Mouse (Mus musculus) A20 (cell line): ENCODE measurements around the gene Alg9.

Source experiments
- DNase-seq: peaks from one replicate; pipeline ENCODE4 v3.0.0-alpha.2; 2011; ENCODE audit warnings: low read depth, low spot score

The Alg9 gene

DNA sequence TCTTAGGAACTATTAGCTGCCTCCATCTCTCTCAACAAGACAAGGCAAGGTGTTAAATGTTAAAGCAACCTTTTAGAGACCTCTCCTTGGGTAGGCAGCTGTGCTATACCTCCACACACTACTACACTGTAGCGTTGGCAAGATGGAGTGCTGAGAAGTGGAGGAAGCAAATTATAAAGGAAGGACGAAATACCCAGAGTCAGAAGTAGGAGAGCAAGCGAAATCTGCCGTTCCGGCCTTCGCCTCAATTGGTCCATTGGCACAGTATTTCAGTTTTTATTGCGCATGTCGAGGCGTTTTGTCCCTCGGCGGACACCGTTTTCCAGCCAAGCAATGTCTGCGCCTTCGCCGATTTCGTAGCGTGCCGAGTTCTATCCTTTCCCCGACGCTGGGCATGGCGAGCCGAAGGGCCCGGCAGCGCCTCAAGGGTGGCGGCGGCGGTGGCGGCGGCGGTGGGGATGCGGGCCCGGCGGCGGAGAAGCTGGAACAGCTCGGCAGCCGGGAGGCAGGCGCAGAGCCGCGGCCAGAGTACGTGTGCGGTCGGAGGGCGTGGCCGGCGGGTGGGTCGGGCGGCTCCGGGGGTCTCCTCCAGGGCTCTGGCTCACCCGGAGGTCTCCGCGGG, at the start of gene Alg9, which contains the start of gene 1110032A03Rik:
TSS of gene Alg9 (plus strand) at position 29 of the 622 bp plus-strand sequence.
TSS of gene 1110032A03Rik (minus strand) at position 530 of the 622 bp plus-strand sequence.
- DNase-seq = peak; percentile 89

DNA sequence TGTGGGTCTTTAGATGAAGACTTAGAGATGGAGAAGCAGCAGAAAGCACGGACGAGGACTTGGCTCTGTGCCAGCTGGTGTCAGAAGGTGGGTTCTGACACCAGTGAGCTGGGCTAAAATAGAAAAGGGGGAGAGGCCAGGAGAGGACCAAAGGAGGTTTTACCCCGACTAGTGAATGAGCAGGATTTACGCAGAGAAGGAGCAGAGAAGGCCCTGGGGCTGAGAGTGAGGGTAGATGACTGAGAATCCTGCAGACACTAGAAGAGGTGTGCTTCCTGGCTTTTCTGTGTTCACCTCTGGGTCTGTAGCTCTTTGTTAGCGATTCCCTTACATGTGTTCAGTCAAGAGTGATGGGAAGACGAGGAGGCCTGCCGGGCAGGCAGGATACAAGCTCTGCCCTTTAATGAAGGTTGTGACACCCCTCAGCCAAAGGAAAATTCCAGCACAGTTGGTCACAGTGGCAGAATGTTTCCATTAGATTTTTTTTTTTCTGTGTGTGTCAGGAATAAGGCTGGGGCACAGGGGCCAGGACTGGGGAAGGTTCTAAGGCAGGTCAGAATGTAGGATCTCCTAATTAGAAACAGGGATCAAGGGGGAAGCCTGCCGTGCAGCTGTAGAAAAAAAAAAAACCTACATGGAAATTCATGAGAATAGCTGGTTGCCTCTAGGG, 48.8 kb upstream of the Alg9 start:
- no peak for DNase-seq

DNA sequence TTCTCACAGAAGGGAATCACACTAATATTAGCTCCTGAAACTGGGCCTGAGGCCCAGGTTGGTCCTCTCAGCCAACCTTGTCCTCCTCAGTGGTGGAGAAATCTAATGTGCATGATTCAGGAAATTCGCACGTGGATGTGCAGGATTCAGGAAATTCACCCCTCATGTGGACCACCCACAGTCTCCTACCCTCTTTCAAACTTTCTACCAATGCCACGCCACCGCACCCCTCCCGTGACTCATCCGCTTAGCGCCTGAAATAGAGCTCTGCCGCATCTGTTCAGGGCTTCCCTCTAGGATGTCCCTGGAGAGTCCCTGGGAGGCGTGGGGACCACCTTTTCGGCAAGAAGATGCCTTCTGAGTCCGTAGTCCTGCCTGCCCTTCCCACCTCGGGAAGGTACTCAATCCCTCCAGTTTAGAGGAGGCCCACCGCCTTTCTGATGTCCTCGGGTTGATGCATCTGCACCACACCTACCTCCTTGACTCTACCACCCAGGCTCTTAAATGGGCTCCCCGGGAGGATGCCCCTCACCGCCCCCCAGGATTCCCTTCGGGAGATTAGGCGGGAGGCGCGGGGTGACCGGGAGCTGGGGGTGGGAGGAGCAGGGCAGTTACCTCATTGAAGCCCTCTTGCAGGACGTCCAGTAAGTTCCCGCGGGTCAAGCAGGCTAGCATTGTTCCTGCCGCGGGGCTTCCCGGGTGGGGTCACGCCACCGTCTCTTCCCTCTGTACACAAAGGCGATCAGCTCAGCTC, 47.5 kb upstream of the Alg9 start:
- DNase-seq = no peak

DNA sequence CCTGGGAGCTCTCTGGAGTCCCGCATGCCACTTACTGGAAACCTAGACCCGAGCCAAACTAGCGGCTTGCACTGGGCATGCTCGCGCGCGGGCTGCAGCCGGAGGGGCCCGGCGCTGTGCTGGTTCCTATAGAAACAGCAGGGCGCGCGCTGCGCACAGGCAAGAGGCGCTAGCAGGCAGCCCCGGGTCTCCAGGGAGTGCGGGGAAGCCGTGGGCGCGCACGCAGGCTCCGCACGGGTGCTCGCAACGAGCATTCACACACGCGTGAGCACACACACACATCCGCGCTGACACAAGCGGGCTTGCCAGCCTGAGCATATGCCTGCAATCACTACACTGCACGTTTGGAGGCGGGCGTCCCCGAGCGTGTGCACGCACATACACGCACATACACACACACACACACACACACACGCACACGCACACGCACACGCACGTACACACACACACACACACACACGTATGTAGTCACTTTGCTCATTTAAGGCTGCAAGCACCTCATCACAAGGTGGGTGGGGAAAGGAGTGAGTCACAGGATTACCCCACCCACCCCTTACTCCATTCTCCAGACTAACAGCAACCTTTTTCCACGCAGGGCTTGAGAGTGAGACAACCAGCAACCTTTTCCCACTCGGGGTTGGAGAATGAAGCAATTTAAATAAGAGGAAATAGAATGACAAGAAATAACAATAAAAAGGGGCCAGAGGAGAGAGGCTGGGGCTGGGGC, 46.7 kb upstream of the Alg9 start:
- DNase-seq = no peak

DNA sequence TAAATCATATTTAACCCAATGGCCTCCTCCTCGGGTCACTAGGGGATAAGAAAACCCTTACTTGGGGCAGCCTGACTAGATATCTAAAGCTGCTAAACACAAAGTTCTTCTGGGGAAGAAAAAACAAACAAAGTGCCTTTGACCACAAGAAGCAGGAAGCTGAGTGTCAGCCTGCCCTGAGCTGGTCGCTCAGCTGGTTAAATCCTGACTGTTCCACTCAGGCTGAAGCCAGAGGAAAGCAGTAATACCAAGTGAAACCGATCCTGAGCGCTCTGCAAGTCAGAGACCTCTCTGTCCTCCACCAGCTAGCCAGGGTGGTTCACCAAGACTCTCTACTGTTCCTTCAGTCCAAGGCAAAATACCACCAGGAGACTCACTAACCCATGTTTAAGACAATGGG, 45.2 kb upstream of the Alg9 start:
- peak; percentile 8 for DNase-seq

DNA sequence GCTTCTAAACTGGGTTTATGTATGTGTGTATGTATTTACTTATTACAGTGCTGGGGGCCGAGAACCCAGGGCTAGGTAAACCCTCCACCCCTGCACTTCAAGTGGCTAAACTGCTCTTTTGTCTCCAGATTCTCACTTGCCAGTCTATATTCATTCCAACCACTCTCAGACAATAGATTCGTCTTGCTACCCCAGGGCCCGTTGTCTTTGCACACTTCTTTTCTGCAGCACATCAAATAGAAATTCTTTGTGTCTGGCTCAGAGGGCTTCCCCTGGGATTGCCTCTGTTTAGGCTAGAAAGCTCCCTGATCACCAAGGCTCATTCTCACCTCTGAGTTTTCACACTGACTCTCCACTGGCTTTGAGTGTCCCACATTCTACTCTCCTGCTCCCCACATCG, 42.3 kb upstream of the Alg9 start:
- no peak for DNase-seq

DNA sequence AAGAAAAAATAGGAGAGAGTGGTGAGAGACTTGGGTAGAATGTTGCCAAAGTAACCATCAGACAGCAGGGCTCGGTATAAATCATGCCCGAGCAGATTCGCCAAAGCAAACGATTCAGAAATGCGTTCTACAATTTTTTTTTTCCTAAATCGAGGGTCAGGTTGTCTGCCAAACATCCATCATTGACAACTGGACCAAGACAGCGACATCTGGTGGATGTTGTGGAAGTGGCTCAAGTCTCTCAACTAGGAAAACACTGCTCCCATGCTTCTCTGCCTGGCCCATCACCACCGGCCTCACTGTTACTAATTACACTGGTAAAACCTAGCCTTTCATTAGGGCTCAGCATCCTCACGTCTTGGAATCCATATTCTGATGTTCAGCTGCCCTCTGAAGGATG, 39.8 kb upstream of the Alg9 start:
- DNase-seq = peak; percentile 62

- DNase-seq = peak; percentile 87
Observed at GRCm38 (mm10) chr9:50738914-50739870, 35.6 kb upstream of the Alg9 start, which contains the start of gene Dixdc1. TSS of gene Dixdc1 (minus strand) at chr9:50739517.

DNA sequence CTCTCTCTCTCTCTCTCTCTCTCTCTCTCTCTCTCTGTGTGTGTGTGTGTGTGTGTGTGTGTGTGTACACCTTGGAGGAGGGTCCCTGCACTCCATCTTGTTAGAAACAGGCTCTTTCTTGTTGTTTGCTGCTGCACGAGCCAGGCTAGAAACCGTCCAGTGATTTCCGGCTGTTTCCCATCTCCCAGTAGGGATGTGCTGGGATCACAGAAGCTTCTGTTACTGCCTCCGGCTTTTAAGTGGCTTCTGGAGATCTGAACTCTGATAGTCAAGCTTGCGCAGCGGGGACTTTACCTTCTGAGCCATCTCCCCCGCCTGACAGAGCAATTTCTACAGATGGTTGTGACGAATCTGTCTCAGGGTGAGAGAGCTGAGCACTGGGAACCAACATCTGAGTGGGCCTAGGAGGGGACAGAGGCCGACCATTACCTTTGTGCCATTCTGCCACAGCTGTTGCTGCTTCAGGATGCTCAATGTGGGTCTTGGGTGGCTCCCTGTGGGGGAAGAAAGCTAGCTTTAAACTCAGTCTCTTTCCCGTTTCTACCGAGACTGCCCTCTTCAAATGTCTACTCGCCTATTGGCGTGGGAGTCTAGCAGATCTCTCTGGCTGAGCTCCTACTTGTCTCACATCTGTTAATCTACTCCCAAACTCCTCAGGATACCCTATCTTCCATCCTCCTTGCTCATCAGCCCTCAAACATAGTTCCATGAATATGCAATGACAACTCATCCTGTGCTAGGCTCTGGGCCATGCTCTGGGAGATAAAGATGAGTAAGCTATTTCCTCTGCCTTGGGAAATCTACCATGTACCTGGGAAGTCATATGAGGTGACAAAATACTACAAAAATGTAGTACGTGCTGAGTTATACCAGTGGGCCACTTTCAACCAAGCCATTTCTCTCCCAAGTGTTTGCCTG, 33.7 kb upstream of the Alg9 start:
- DNase-seq = no peak

DNA sequence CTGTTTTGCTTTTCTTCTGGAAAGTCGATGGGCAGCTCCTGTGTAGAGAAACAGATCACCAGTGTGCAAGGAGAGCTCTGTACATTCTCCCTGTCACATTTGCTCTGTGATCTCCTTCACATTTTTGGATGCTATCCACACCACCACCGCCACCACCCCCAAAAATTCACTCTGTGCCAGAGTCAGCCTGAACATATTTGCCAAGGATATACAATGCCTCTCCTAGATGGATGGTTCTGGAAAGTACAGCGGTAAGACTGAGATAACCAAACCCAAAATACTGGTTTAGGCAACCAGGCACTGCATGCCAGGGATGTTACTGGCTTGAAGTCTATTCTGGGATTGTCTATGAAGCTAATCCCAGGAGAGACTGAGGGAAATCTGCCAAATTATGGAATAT, 32.6 kb upstream of the Alg9 start:
- DNase-seq = no peak

DNA sequence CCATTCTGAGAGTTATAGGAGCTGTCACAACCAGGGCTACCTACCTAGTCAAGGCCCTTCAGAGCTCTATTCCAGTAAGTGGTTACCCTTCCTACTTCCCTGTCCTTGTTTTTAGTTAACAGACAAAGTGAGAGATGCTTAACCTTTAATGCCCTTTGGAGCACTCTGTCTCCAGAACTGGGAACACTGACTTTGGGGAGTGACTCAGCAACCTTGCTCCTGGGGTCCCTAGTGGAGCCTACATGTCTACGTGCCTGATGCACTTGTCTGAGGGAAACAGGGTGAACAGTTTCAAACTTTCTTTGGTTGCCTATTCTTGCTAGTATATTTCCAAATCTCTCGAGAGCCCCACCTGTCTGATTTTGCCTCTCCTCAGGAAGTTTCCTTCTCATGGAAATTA, 32.1 kb upstream of the Alg9 start:
- no peak for DNase-seq

- no peak for DNase-seq
Observed at GRCm38 (mm10) chr9:50745806-50746205, 29.0 kb upstream of the Alg9 start.

DNA sequence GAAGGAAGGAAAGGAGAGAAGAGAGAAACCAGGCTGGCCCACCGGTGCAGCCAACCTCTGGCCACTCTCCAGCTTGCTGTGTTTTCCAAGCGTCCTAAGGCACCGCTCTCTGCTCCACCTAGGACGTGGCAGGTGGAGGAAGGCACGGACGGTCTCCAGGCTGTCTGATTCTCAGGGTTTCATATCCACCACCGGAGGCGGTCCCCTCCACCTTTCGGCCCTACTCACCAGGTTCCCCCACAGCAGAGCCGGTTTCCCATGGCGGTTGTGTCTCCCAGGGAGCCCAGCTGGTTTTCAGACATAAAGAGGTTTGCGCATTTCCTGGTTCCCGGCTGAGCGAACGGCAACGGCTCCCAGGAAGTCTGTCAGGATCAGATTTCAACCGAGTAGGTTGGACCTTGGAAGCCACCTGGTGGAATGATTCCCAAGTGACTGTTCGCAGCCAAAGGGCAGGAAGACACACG, 28.6 kb upstream of the Alg9 start, which contains the start of gene 2310030G06Rik:
TSS of gene 2310030G06Rik (minus strand) at position 323 of the 464 bp plus-strand sequence.
- DNase-seq = no peak

GRCm38 (mm10) chr9:50750706-50751105, 24.1 kb upstream of the Alg9 start:
- no peak for DNase-seq

DNA sequence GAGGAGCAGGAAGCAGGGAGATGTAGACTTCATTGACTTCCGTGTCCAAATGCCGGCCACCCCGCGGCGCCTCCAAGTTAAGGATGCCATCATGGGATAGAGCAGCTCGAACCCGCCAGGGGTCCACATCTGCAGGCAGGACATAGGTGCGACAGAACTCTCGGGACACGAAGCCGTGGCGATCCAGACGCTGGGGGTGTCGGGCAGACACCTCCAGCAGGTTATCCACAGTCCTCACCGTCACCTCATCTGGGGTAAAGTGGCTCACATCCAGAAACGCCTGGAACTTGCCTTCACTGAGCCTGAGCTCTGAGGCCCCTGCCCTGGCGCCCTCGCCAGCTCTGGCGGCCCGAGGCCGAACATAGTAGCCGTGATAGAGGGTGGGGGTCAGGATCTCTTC, 23.5 kb upstream of the Alg9 start, which contains the start of gene Cryab:
TSS of gene Cryab (plus strand) at position 3 of the 400 bp plus-strand sequence.
- DNase-seq = no peak

DNA sequence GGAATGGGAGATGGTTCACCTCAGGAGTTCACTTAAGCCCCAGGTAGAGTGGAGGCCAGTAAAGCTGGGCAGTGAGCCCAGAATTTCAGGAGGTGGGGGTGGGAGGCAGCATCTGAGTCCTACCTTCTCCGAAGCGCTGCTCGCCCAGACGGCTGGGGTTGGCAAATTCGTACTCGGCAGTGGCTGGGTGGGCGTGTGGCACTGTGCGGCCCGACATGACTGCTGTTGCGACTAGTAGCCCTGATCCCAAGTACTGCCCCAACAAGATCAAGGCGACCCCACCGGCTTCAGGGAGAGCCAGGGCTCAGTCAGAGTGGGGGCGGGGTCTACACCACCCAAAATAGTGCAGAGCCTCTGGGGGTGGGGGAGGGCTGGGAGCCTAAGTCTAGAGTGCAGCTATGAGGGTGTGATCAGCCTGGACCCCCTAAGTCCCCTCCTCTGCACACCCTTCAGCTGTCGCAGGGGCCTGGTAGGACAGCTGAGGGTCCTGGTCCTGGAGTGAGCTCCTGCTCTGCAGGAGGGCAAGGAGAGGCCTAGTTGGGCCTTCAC, 22.7 kb upstream of the Alg9 start, which contains the start of gene Hspb2:
TSS of gene Hspb2 (minus strand) at position 301 of the 549 bp plus-strand sequence.
- DNase-seq = no peak

DNA sequence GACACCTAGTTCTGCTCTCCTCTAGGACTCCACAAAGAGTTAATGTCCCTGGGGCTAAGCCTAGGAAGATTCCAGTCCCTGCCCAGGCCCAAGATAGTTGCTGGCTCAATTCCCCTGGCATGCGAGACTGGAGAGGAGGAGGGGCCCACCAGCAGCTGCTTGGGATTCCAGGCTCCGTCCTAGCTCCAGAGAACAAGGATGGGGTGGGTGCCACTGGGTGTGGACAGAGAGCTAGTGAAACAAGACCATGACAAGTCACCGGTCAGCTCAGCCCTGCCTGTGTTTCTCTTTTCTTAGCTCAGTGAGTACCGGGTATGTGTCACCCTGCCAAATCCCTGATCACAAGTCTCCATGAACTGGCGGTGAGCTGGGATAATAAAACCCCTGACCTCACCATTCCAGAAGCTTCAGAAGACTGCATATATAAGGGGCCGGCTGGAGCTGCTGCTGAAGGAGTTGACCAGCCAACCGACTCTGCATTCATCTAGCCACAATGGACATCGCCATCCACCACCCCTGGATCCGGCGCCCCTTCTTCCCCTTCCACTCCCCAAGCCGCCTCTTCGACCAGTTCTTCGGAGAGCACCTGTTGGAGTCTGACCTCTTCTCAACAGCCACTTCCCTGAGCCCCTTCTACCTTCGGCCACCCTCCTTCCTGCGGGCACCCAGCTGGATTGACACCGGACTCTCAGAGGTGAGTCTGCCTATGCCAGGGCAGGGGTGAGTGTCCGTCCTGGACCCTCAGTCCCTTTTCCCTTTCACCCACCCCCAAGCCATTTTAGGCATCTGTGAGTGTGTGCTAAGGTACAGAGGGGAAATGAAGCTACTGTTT, 21.8 kb upstream of the Alg9 start:
- DNase-seq = no peak

DNA sequence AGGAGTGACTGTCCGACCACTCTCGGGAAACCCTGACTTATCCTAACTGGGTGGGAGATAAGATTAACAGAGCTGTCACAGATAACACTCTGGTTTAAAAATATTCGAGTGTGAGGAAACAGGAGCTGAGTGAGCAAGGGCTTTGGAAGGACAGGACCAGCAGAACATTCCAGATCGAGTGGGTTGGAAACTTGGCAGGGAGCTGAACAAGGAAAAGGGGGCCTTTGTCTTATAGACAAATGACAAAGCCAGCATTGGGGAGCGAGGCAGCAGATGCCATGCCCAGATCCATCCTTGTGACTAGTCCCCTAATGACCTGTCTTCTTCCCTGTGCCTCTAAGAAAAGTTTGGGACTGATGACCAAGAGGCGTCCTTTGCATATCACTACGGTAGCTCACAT, 20.9 kb upstream of the Alg9 start:
- DNase-seq = no peak
